Mouse (Mus musculus): ENCODE measurements around the gene Reps2. TPM values are rescaled to one million over a fixed set of nuclear protein-coding genes. Genes with fewer than 3 reads are reported as not detected.

Gene Reps2
- total and polyA plus RNA-seq, 2 experiments: 3.0 to 18.5 TPM

DNA sequence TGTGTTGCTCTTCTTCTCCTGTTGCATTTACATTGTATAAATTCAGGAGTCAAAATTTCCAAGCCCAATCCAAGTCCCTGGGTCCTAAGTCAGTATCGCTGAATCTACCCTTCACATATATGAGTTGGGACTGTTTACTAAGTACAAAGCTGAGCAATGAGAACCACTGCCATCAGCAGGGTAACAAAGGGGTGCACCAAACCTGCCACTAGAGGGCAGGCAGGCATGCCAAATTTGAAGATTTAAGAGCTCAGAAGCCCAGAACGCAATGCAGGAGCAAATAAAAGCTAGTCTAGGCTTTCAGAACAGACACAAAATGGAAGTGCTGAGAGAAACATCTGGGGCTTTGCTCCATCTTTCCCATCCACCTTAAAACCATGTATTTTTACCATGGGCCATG is 116.2 kb downstream of the Reps2 start:
- TF ChIP-seq POLR2A (IDR thresholded peaks at IDR 0.05; ENCODE audit: extremely low read depth, insufficient read depth, low read length): no peak
- TF ChIP-seq CTCF (IDR thresholded peaks at IDR 0.05; ENCODE audit: low read depth, low read length): peak; percentile 60; the same call in 1 of the 2 replicates
- 32% methylated on average over 2 of the region's 2 CpGs for WGBS

DNA sequence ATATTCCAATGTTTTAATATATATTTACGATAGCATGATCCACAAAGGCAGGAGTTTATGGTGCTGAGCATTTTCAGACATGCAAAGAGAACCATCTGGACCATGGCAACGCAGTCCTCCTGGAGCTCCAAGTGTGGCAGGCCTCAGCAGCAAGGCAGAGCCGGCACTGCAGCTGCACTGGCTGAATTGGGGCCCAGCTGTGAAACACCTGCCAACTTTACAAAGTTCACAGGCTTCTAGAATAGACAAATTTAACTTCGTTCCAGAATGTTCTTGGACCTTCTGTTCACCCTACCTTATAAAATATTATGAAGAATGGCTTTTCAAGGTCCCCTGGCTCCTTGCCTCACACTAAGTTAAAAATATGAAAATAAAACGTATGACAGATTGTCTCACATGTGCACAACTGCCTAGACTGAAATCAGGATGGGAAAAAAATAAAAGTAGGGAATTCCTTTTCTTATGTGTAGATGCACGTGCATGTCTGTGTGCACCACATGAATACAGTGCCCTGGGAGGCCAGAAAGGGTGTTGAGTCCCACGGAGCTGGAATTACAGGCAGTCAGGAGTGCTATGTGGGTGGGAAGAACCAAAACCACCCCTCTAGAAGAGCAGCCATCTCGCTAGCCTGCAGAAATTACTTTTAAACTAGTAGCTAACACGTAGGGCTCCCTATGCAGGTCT is 121.5 kb downstream of the Reps2 start:
- no peak overlapping the region for H3K9ac ChIP-seq (ENCODE audit: low read depth, low read length)
- H3K79me2 ChIP-seq (ENCODE audit: control insufficient read depth, insufficient read depth, low read length): no peaks in the 10 kb centered on the region
- TF ChIP-seq CTCF (IDR thresholded peaks at IDR 0.05; ENCODE audit: low read depth, low read length) (no peak), POLR2A (IDR thresholded peaks at IDR 0.05; ENCODE audit: extremely low read depth, insufficient read depth, low read length) (no peak)
- H3K4me1 ChIP-seq (ENCODE audit: control insufficient read depth, insufficient read depth, low read length): no peaks in the 10 kb centered on the region
- no peak for DNase-seq (ENCODE audit: extremely low read depth, low read depth, low spot score)
- H3K36me3 ChIP-seq (ENCODE audit: control insufficient read depth, insufficient read depth, low read length): peaks cover 1% of the 10 kb centered on the region; the same call in 1 of the 2 replicates
- H3K27me3 ChIP-seq (ENCODE audit: control insufficient read depth, insufficient read depth, low read length): no peaks in the 10 kb centered on the region
- no peak overlapping the region for H3K4me3 ChIP-seq (ENCODE audit: insufficient read depth, low read depth, low read length)
- H3K27ac ChIP-seq (replicated peaks; ENCODE audit: insufficient read depth, low read depth, low read length): no peak overlapping the region
- 78% methylated on average over 9 of the region's 9 CpGs for WGBS

More for the DNA sequence above, 116.2 kb downstream of the Reps2 start:
- H3K27ac ChIP-seq (replicated peaks; ENCODE audit: insufficient read depth, low read depth, low read length): no peak overlapping the region
- no peaks in the 10 kb centered on the region for H3K27me3 ChIP-seq (ENCODE audit: control insufficient read depth, insufficient read depth, low read length)
- H3K9ac ChIP-seq (ENCODE audit: low read depth, low read length): no peak overlapping the region
- H3K4me3 ChIP-seq (ENCODE audit: insufficient read depth, low read depth, low read length): no peak overlapping the region
- DNase-seq (ENCODE audit: extremely low read depth, low read depth, low spot score): peak; percentile 13
- no peaks in the 10 kb centered on the region for H3K4me1 ChIP-seq (ENCODE audit: control insufficient read depth, insufficient read depth, low read length)
- no peaks in the 10 kb centered on the region for H3K79me2 ChIP-seq (ENCODE audit: control insufficient read depth, insufficient read depth, low read length)
- H3K36me3 ChIP-seq (ENCODE audit: control insufficient read depth, insufficient read depth, low read length): no peaks in the 10 kb centered on the region

DNA sequence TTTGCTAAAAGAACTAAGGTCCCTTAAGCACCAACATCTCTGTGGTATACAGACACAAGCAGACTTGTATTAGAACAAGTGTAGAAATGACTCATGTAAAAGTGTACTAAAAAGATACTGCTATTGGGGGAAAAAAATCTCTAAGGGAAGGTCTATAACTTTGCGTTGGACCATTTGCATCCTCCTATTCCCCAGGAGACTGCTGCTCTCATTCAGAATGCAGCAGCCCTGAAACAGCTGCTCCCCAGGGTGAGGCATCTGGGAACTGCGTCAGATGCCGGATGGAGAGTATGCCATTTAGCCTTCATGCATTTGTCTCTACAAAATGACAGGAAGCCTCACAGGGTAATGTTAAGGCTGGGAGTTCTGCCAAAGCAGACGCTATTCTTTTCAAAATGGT is 122.3 kb downstream of the Reps2 start:
- TF ChIP-seq POLR2A (IDR thresholded peaks at IDR 0.05; ENCODE audit: extremely low read depth, insufficient read depth, low read length) (no peak), CTCF (IDR thresholded peaks at IDR 0.05; ENCODE audit: low read depth, low read length) (no peak)
- Histone ChIP-seq H3K4me3 (ENCODE audit: insufficient read depth, low read depth, low read length) (no peak overlapping the region), H3K4me1 (ENCODE audit: control insufficient read depth, insufficient read depth, low read length) (no peaks in the 10 kb centered on the region), H3K27ac (replicated peaks; ENCODE audit: insufficient read depth, low read depth, low read length) (no peak overlapping the region), H3K36me3 (ENCODE audit: control insufficient read depth, insufficient read depth, low read length) (peaks cover 1% of the 10 kb centered on the region; the same call in 1 of the 2 replicates), H3K27me3 (ENCODE audit: control insufficient read depth, insufficient read depth, low read length) (no peaks in the 10 kb centered on the region), H3K79me2 (ENCODE audit: control insufficient read depth, insufficient read depth, low read length) (no peaks in the 10 kb centered on the region), H3K9ac (ENCODE audit: low read depth, low read length) (no peak overlapping the region)
- WGBS: 84% methylated on average over 4 of the region's 4 CpGs
- no peak for DNase-seq (ENCODE audit: extremely low read depth, low read depth, low spot score)

DNA sequence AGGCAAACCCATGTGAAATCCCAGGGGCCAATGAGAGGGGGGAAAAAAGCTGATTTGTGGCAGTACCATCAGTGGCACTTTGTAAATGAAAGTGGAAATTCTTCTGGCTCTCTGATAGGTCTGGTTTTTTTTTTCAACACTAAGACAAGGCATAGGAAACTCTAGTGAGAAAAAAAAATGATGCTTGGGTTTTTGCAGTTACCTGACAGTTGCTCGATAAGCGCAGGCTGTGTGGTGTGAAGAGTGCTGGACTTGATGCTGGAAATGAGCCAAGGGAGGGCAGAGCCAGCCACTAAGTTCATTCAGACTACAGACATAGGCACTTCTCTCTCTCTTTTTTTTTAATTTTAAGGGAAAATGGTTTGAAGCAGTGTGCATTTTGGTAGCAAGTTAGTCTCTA is 123.1 kb downstream of the Reps2 start:
- Histone ChIP-seq H3K27ac (replicated peaks; ENCODE audit: insufficient read depth, low read depth, low read length) (no peak overlapping the region), H3K36me3 (ENCODE audit: control insufficient read depth, insufficient read depth, low read length) (peaks cover 1% of the 10 kb centered on the region; the same call in 1 of the 2 replicates), H3K4me1 (ENCODE audit: control insufficient read depth, insufficient read depth, low read length) (no peaks in the 10 kb centered on the region), H3K9ac (ENCODE audit: low read depth, low read length) (no peak overlapping the region), H3K27me3 (ENCODE audit: control insufficient read depth, insufficient read depth, low read length) (no peaks in the 10 kb centered on the region), H3K79me2 (ENCODE audit: control insufficient read depth, insufficient read depth, low read length) (no peaks in the 10 kb centered on the region), H3K4me3 (ENCODE audit: insufficient read depth, low read depth, low read length) (no peak overlapping the region)
- DNase-seq (ENCODE audit: extremely low read depth, low read depth, low spot score): no peak
- no peak for TF ChIP-seq CTCF (IDR thresholded peaks at IDR 0.05; ENCODE audit: low read depth, low read length)
- no peak for TF ChIP-seq POLR2A (IDR thresholded peaks at IDR 0.05; ENCODE audit: extremely low read depth, insufficient read depth, low read length)
- 66% methylated on average over 2 of the region's 2 CpGs for WGBS

DNA sequence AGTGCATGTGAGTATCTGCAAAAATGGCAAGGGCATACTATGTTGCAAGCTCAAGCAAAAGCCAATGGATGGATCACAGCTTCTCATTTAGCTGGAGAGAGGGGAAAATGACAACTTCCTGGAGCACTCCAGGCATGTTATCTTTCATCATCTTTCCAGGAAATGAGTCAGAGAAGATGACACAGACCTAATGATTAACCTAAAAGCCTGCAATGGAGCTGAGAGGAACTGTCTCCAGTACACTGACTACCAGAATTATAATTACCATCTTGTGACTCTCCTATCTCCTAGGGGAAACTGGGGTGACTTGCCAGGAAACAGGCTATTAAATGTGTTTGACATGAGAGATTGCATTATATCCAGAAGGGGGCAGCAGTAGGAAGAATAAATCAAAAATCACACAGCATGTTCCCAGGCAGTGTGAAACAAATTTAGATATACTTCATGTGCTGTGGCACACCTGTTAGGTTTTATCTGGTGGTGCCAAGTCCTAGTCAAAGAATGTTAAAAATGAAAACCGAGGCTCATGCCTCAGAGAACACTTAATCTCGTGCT is 132.9 kb downstream of the Reps2 start:
- WGBS: 46% methylated on average over 2 of the region's 2 CpGs

DNA sequence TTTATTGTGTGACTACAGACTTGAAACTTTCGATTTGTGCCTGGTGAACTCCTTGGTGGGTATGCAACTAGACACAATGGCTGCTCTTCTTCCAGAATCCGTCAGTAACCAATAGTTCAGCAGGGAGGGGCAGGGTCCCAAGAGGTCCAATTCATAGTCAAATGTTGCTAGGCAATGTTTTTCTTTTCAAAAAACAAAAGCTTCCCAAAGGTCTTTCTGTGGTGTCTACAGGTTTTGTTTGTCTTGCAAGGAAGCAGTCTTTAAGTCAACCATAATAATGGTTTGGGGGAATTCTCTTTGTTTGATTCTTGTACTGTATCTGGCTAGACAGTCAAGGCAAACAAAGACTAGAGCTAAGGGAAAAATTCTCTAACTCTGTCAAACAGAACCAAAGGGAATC is 138.3 kb downstream of the Reps2 start:
- DNase-seq (ENCODE audit: extremely low read depth, low read depth, low spot score): no peak
- 82% methylated on average over 2 of the region's 2 CpGs for whole genome bisulfite sequencing
- no peak for TF ChIP-seq POLR2A (IDR thresholded peaks at IDR 0.05; ENCODE audit: extremely low read depth, insufficient read depth, low read length)
- no peaks in the 10 kb centered on the region for H3K79me2 ChIP-seq (ENCODE audit: control insufficient read depth, insufficient read depth, low read length)
- no peak overlapping the region for H3K27ac ChIP-seq (replicated peaks; ENCODE audit: insufficient read depth, low read depth, low read length)
- no peak overlapping the region for H3K4me3 ChIP-seq (ENCODE audit: insufficient read depth, low read depth, low read length)
- no peaks in the 10 kb centered on the region for H3K27me3 ChIP-seq (ENCODE audit: control insufficient read depth, insufficient read depth, low read length)
- no peak overlapping the region for H3K9ac ChIP-seq (ENCODE audit: low read depth, low read length)
- H3K4me1 ChIP-seq (ENCODE audit: control insufficient read depth, insufficient read depth, low read length): no peaks in the 10 kb centered on the region
- no peaks in the 10 kb centered on the region for H3K36me3 ChIP-seq (ENCODE audit: control insufficient read depth, insufficient read depth, low read length)

More for the DNA sequence above, 132.9 kb downstream of the Reps2 start:
- Histone ChIP-seq H3K4me1 (ENCODE audit: control insufficient read depth, insufficient read depth, low read length) (no peaks in the 10 kb centered on the region), H3K4me3 (ENCODE audit: insufficient read depth, low read depth, low read length) (no peak overlapping the region), H3K27ac (replicated peaks; ENCODE audit: insufficient read depth, low read depth, low read length) (no peak overlapping the region), H3K36me3 (ENCODE audit: control insufficient read depth, insufficient read depth, low read length) (no peaks in the 10 kb centered on the region; the same call in 1 of the 2 replicates), H3K9ac (ENCODE audit: low read depth, low read length) (no peak overlapping the region), H3K79me2 (ENCODE audit: control insufficient read depth, insufficient read depth, low read length) (no peaks in the 10 kb centered on the region), H3K27me3 (ENCODE audit: control insufficient read depth, insufficient read depth, low read length) (no peaks in the 10 kb centered on the region)
- TF ChIP-seq POLR2A (IDR thresholded peaks at IDR 0.05; ENCODE audit: extremely low read depth, insufficient read depth, low read length): no peak
- TF ChIP-seq CTCF (IDR thresholded peaks at IDR 0.05; ENCODE audit: low read depth, low read length): no peak
- DNase-seq (ENCODE audit: extremely low read depth, low read depth, low spot score): peak; percentile 13
